Mouse (Mus musculus): ENCODE measurements around the gene Ctxn1. TPM values are rescaled to one million over a fixed set of nuclear protein-coding genes. Genes with fewer than 3 reads are reported as not detected.

Gene Ctxn1
- total and polyA plus RNA-seq, 2 experiments from 2014 or later: 99.4 to 240 TPM

GRCm38 (mm10) chr8:4252934-4253841, 5.9 kb downstream of the Ctxn1 start, which contains the start of gene Snapc2:
Snapc2 (plus strand) TSS chr8:4253080.
- DNase-seq (ENCODE audit: low spot score): peak; percentile 98
- H3K9me3 ChIP-seq (ENCODE audit: low read length): no peaks in the 10 kb centered on the region
- H3K27me3 ChIP-seq (ENCODE audit: insufficient read depth, low read length): no peaks in the 10 kb centered on the region
- peak within 1 kb of the TSS; percentile 94 for H3K27ac ChIP-seq
- no peak for TF ChIP-seq CTCF (IDR thresholded peaks at IDR 0.05; ENCODE audit: low read depth)
- H3K4me2 ChIP-seq (ENCODE audit: low read depth, low read length): peak within 1 kb of the TSS; percentile 66
- WGBS: under 1% methylated on average over 68 of the region's 69 CpGs
- H3K4me3 ChIP-seq (ENCODE audit: low read length): peak within 1 kb of the TSS; percentile 68
- peaks cover 18% of the 10 kb centered on the region for H3K4me1 ChIP-seq (ENCODE audit: insufficient read depth, low read length)
- H3K36me3 ChIP-seq (ENCODE audit: insufficient read depth, low read length): peaks cover 24% of the 10 kb centered on the region; the same call in 1 of the 2 replicates
- peak within 1 kb of the TSS; percentile 73 for H3K9ac ChIP-seq (replicated peaks; ENCODE audit: low read length)
- peak; percentile 87 for ATAC-seq

DNA sequence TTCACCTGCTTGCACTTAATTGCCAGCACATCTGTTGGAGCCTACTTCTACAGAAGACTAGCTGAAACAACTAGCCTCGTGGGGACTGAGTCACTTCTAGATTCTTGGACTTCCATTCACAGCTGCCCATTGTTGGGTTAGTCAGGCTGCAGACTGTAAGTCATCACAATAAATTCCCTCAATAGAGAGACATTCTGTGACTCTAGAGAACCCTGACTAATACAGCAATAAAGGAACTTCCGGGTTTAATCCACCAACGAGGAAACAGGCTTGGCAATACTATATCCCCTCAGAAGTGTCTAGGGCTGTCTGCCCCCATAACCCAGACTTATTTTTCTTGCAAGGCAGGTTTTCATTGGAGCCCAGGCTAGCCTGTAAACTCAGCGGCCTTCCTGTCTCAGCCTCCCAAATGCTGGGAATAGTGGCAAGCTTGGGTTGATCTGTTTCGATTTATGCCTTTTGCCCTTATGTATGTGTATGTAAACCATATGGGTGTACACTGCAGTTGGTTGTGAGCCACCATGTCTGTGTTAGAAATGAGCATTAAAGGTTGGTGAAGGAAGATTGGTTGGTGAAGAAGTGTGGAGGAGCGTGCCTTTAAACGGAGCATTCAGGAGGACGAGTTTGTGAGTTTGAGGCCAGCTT, 6.8 kb downstream of the Ctxn1 start:
- 44% methylated on average over 8 of the region's 8 CpGs for WGBS
- Histone ChIP-seq H3K27me3 (ENCODE audit: insufficient read depth, low read length) (no peaks in the 10 kb centered on the region), H3K36me3 (ENCODE audit: insufficient read depth, low read length) (peaks cover 31% of the 10 kb centered on the region; the same call in 1 of the 2 replicates), H3K4me3 (ENCODE audit: low read length) (peak overlapping the region; percentile 68), H3K9ac (replicated peaks; ENCODE audit: low read length) (peak overlapping the region; percentile 73), H3K4me2 (ENCODE audit: low read depth, low read length) (peak overlapping the region; percentile 66), H3K9me3 (ENCODE audit: low read length) (no peaks in the 10 kb centered on the region), H3K27ac (peak overlapping the region; percentile 94), H3K4me1 (ENCODE audit: insufficient read depth, low read length) (peaks cover 9% of the 10 kb centered on the region)
- TF ChIP-seq CTCF (IDR thresholded peaks at IDR 0.05; ENCODE audit: low read depth): no peak
- ATAC-seq (no peak), DNase-seq (ENCODE audit: low spot score) (no peak)

DNA sequence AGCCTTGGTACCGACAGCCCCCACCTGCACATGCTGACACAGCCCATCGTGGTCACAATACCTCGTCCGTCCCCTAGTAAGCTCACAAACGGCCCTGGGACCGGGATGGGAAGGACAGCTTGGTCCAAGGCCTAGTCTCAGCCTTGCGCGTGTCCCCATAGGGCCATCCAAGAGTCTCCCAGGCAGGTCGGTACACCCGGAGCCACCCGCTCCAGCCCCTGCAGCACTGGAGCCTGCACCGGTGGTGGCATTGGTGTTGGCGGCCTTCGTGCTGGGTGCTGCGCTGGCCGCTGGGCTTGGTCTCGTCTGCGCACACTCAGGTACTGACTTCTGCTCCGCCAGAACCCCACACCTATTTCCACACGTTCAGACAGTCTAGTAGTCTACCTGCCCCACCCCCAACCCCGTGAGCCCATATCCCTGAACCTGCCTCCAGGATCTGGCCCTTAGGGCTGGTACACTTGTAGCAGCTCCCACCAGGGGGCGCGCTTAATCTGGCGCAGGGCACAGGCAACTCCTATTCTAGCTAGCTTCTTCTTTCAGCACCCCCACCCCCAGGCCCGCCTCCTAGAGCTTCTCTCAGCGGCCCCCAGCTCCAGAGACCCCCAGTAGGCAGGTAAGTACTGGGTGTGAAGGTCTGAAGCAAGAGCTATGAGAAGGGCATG, 8.6 kb downstream of the Ctxn1 start:
- H3K4me2 ChIP-seq (ENCODE audit: low read depth, low read length): no peak overlapping the region
- ATAC-seq: peak; percentile 18
- no peaks in the 10 kb centered on the region for H3K9me3 ChIP-seq (ENCODE audit: low read length)
- WGBS: 34% methylated on average over 26 of the region's 26 CpGs
- H3K4me1 ChIP-seq (ENCODE audit: insufficient read depth, low read length): no peaks in the 10 kb centered on the region; the same call in 1 of the 2 replicates
- no peak overlapping the region for H3K4me3 ChIP-seq (ENCODE audit: low read length)
- TF ChIP-seq CTCF (IDR thresholded peaks at IDR 0.05; ENCODE audit: low read depth): peak; percentile 83
- H3K27me3 ChIP-seq (ENCODE audit: insufficient read depth, low read length): no peaks in the 10 kb centered on the region
- peak; percentile 84 for DNase-seq (ENCODE audit: low spot score)
- H3K27ac ChIP-seq: no peak overlapping the region
- no peak overlapping the region for H3K9ac ChIP-seq (replicated peaks; ENCODE audit: low read length)
- H3K36me3 ChIP-seq (ENCODE audit: insufficient read depth, low read length): peaks cover 37% of the 10 kb centered on the region; the same call in 1 of the 2 replicates

- DNase-seq (ENCODE audit: low spot score) (no peak), ATAC-seq (no peak)
- H3K4me1 ChIP-seq (ENCODE audit: insufficient read depth, low read length): no peaks in the 10 kb centered on the region; the same call in 1 of the 2 replicates
- H3K4me2 ChIP-seq (ENCODE audit: low read depth, low read length): no peak overlapping the region
- TF ChIP-seq CTCF (IDR thresholded peaks at IDR 0.05; ENCODE audit: low read depth): no peak
- peaks cover 37% of the 10 kb centered on the region for H3K36me3 ChIP-seq (ENCODE audit: insufficient read depth, low read length)
- WGBS: 24% methylated on average over 29 of the region's 29 CpGs
- H3K27ac ChIP-seq: 0 out of 2 replicates have a peak overlapping the region, but pooled peaks have one; percentile 2
- H3K9me3 ChIP-seq (ENCODE audit: low read length): no peaks in the 10 kb centered on the region
- H3K9ac ChIP-seq (replicated peaks; ENCODE audit: low read length): no peak overlapping the region
- no peak overlapping the region for H3K4me3 ChIP-seq (ENCODE audit: low read length)
- no peaks in the 10 kb centered on the region for H3K27me3 ChIP-seq (ENCODE audit: insufficient read depth, low read length)
Measured at GRCm38 (mm10) chr8:4249213-4249612, 9.9 kb downstream of the Ctxn1 start.

GRCm38 (mm10) chr8:4247951-4248540, 11.0 kb downstream of the Ctxn1 start, which contains the start of gene Tgfbr3l:
Tgfbr3l (plus strand) TSS chr8:4248214.
- no peaks in the 10 kb centered on the region for H3K9me3 ChIP-seq (ENCODE audit: low read length)
- no peak within 1 kb of the TSS for H3K9ac ChIP-seq (replicated peaks; ENCODE audit: low read length)
- 81% methylated on average over 15 of the region's 15 CpGs for WGBS
- ATAC-seq (no peak), DNase-seq (ENCODE audit: low spot score) (no peak)
- H3K4me2 ChIP-seq (ENCODE audit: low read depth, low read length): no peak within 1 kb of the TSS
- no peaks in the 10 kb centered on the region for H3K27me3 ChIP-seq (ENCODE audit: insufficient read depth, low read length)
- H3K4me1 ChIP-seq (ENCODE audit: insufficient read depth, low read length): no peaks in the 10 kb centered on the region; the same call in 1 of the 2 replicates
- TF ChIP-seq CTCF (IDR thresholded peaks at IDR 0.05; ENCODE audit: low read depth): no peak
- no peak within 1 kb of the TSS for H3K4me3 ChIP-seq (ENCODE audit: low read length)
- 0 out of 2 replicates have a peak within 1 kb of the TSS, but pooled peaks have one; percentile 2 for H3K27ac ChIP-seq
- H3K36me3 ChIP-seq (ENCODE audit: insufficient read depth, low read length): peaks cover 49% of the 10 kb centered on the region

DNA sequence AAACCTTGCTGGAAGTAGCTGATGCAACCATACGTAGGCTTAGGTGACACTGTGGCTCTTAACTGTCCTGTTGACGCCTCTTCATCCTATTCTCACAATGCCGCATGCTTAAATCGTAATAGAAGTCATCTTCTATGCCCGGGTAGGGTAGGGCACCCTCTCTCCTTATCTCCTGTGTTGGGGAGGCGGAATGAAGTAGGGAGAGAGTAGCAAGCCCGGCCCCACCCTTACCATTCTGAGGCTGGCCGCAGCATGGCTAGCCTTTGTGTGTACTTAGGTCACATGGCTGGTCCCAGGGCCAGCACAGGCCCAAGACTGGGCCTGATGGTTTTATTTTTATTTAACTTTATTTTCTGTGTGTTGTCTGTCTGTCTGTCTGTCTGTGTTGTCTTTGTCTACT, 11.8 kb downstream of the Ctxn1 start:
- no peak overlapping the region for H3K4me2 ChIP-seq (ENCODE audit: low read depth, low read length)
- peaks cover 54% of the 10 kb centered on the region for H3K36me3 ChIP-seq (ENCODE audit: insufficient read depth, low read length)
- no peak overlapping the region for H3K27ac ChIP-seq
- 94% methylated on average over 8 of the region's 8 CpGs for WGBS
- ATAC-seq (no peak), DNase-seq (ENCODE audit: low spot score) (no peak)
- no peaks in the 10 kb centered on the region for H3K27me3 ChIP-seq (ENCODE audit: insufficient read depth, low read length)
- no peaks in the 10 kb centered on the region for H3K9me3 ChIP-seq (ENCODE audit: low read length)
- no peak for TF ChIP-seq CTCF (IDR thresholded peaks at IDR 0.05; ENCODE audit: low read depth)
- no peaks in the 10 kb centered on the region for H3K4me1 ChIP-seq (ENCODE audit: insufficient read depth, low read length)
- H3K4me3 ChIP-seq (ENCODE audit: low read length): no peak overlapping the region
- no peak overlapping the region for H3K9ac ChIP-seq (replicated peaks; ENCODE audit: low read length)
